Mouse (Mus musculus) spleen, adult 12 weeks (tissue): ENCODE data around the gene Dcaf17.

Source experiments
- DNase-seq: peaks from one replicate; pipeline ENCODE4 v3.0.0; 2022; ENCODE audit warnings: low spot score

Gene Dcaf17

GRCm38 (mm10) chr2:71054716-71055115 lies 412 bp upstream of the Dcaf17 start:
- no peak for DNase-seq

GRCm38 (mm10) chr2:71056115-71056835 lies 1.1 kb downstream of the Dcaf17 start:
- no peak for DNase-seq

GRCm38 (mm10) chr2:71071601-71072000 lies 16.5 kb downstream of the Dcaf17 start:
- no peak for DNase-seq

- no peak for DNase-seq
Observed at GRCm38 (mm10) chr2:71073330-71073729, 18.2 kb downstream of the Dcaf17 start.

GRCm38 (mm10) chr2:71073828-71074227 lies 18.7 kb downstream of the Dcaf17 start:
- no peak for DNase-seq

GRCm38 (mm10) chr2:71082416-71082815 lies 27.3 kb downstream of the Dcaf17 start:
- DNase-seq = no peak

GRCm38 (mm10) chr2:71083454-71084193 lies 28.5 kb downstream of the Dcaf17 start:
- DNase-seq = no peak

- DNase-seq = no peak
Observed at GRCm38 (mm10) chr2:71089766-71090165, 34.6 kb downstream of the Dcaf17 start.

GRCm38 (mm10) chr2:71090660-71091445 lies 35.7 kb downstream of the Dcaf17 start:
- peak; percentile 51 for DNase-seq

GRCm38 (mm10) chr2:71096170-71096569 lies 41.0 kb downstream of the Dcaf17 start:
- peak; percentile 14 for DNase-seq

- no peak for DNase-seq
Observed at GRCm38 (mm10) chr2:71102621-71103291, 47.6 kb downstream of the Dcaf17 start.

- no peak for DNase-seq
Observed at GRCm38 (mm10) chr2:71103292-71103680, 48.2 kb downstream of the Dcaf17 start.

- DNase-seq = no peak
Observed at GRCm38 (mm10) chr2:71104696-71105095, 49.6 kb downstream of the Dcaf17 start.

- no peak for DNase-seq
Observed at GRCm38 (mm10) chr2:71105469-71106215, 50.5 kb downstream of the Dcaf17 start.

GRCm38 (mm10) chr2:71107225-71107624 lies 52.1 kb downstream of the Dcaf17 start:
- no peak for DNase-seq

GRCm38 (mm10) chr2:71108541-71108940 lies 53.4 kb downstream of the Dcaf17 start:
- DNase-seq = no peak

- no peak for DNase-seq
Observed at GRCm38 (mm10) chr2:71113489-71114171, 58.5 kb downstream of the Dcaf17 start.

- DNase-seq = no peak
Observed at GRCm38 (mm10) chr2:71116151-71116550, 61.0 kb downstream of the Dcaf17 start.

GRCm38 (mm10) chr2:71117797-71118708 lies 62.9 kb downstream of the Dcaf17 start, which contains the start of gene Cybrd1:
Gene Cybrd1, plus strand, starts transcription at chr2:71117923.
- DNase-seq = no peak

- DNase-seq = no peak
Observed at GRCm38 (mm10) chr2:71120844-71121243, 65.7 kb downstream of the Dcaf17 start.
